Mouse (Mus musculus) intestine, embryonic 16.5 days (tissue): ENCODE data around the gene Hip1. TPM values are rescaled to one million over a fixed set of nuclear protein-coding genes. Genes with fewer than 3 reads are reported as not detected.
"Not testable (repeated sequence)": the region's sequence is repeated elsewhere in the genome, so short reads cannot be mapped to it uniquely, and the experiment has no call there.

ENCODE experiments used
- ATAC-seq: fragments of 200-750 bp; cut with Nextera tagmentation; 2 replicates; pipeline ENCODE4 v1.8.0; 2017; ENCODE audit warnings: moderate TSS enrichment, moderate library complexity
- H3K27ac ChIP-seq: fragments of 300-500 bp; sonication (generic); 2 replicates; pipeline ENCODE4 v1.5.1; 2014; ENCODE audit warnings: mild to moderate bottlenecking, low read length
- H3K27me3 ChIP-seq: fragments of 300-500 bp; sonication (generic); replicated peaks from 2 replicates; pipeline ENCODE4 v1.6.1; 2014; ENCODE audit warnings: low read length, control low read depth, mixed read lengths; ENCODE audit not compliant: control insufficient read depth, insufficient read depth
- H3K36me3 ChIP-seq: fragments of 300-500 bp; sonication (generic); 2 replicates; pipeline ENCODE4 v1.6.1; 2014; ENCODE audit warnings: low read length, control low read depth; ENCODE audit not compliant: control insufficient read depth, insufficient read depth
- H3K4me1 ChIP-seq: fragments of 300-500 bp; sonication (generic); 2 replicates; pipeline ENCODE4 v1.6.1; 2014; ENCODE audit warnings: low read length, control low read depth, mixed read lengths; ENCODE audit not compliant: control insufficient read depth, insufficient read depth
- H3K4me2 ChIP-seq: fragments of 300-500 bp; sonication (generic); 2 replicates; pipeline ENCODE4 v1.6.1; 2014; ENCODE audit warnings: low read depth, low read length, control low read depth
- H3K4me3 ChIP-seq: fragments of 300-500 bp; sonication (generic); 2 replicates; pipeline ENCODE4 v1.5.1; 2014; ENCODE audit warnings: mild to moderate bottlenecking, low read length
- H3K9ac ChIP-seq: fragments of 300-500 bp; sonication (generic); 2 replicates; pipeline ENCODE4 v1.6.1; 2014; ENCODE audit warnings: low read depth, low read length
- H3K9me3 ChIP-seq: fragments of 300-500 bp; sonication (generic); 2 replicates; pipeline ENCODE4 v1.6.1; 2016; ENCODE audit warnings: low read length, control low read depth; ENCODE audit not compliant: control insufficient read depth
- WGBS: fragments of 180-500 bp; shearing (Covaris S2); extraction: QIAGEN DNeasy Blood & Tissue Kit; methylation state at CpG from one replicate; pipeline ENCODE4 v1.1.7; 2014; 5-methylcytosine and 5-hydroxymethylcytosine counted together
- polyA plus RNA-seq: library from polyadenylated mRNA; unstranded; fragments of >200 nt; fragmentation: Nextera tagmentation; extraction: Ambion mirVana; gene quantifications from 2 replicates; pipeline ENCODE4 v1.2.1, GENCODE M21; 2015

Gene Hip1
- polyA plus RNA-seq, 1 experiment from 2014 or later: 15.0 TPM

DNA sequence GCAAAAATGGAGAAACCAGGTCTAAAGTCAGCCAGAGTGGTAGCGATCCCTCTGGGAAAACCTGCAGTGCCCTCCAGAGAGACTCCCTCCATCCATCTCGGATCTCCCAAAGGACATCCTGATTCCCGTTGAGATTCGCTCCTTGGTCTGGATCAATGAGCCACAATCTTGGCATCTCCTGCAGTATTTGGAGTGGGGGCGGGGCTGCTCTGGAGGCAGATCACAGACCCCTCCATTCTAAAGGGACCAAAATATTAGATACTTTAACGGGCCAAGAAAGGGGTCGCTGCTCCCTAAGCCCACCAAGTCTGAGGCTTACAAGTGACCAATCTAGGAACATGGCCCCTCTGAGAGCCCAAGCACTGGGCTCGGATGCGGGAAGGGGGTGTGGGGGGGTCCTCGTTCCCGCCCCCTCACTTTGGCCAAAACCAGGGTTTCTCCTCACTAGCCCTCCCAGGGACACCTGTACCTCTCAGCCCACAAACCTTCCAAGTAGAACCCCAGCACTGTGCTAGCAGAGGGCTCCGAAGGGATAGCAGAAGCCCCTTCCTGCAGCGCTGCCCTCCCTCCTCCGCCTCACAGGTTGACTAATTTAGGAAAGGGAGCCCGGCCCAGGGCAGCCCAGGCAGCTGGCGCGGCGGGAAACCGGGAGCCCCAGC lies 56.6 kb downstream of the Hip1 start:
- no peaks in the 10 kb centered on the region for H3K36me3 ChIP-seq
- no peaks in the 10 kb centered on the region for H3K27me3 ChIP-seq
- peak overlapping the region; percentile 70 for H3K4me3 ChIP-seq
- peaks cover 15% of the 10 kb centered on the region for H3K4me1 ChIP-seq
- 1% methylated on average over 19 of the region's 19 CpGs for WGBS
- no peaks in the 10 kb centered on the region for H3K9me3 ChIP-seq
- peak overlapping the region; percentile 74 for H3K9ac ChIP-seq
- peak overlapping the region; percentile 90 for H3K4me2 ChIP-seq
- peak overlapping the region; percentile 90 for H3K27ac ChIP-seq
- ATAC-seq: peak; percentile 5; the same call in 1 of the 2 replicates

GRCm38 (mm10) chr5:135485289-135485688 lies 59.6 kb downstream of the Hip1 start:
- 0 out of 2 replicates have a peak, but pooled peaks cover 3% of the 10 kb centered on the region for H3K9me3 ChIP-seq
- WGBS: 50% methylated on average over 3 of the region's 3 CpGs
- no peak overlapping the region for H3K27ac ChIP-seq
- no peaks in the 10 kb centered on the region for H3K27me3 ChIP-seq
- H3K36me3 ChIP-seq: no peaks in the 10 kb centered on the region
- no peak for ATAC-seq
- H3K4me3 ChIP-seq: no peak overlapping the region
- H3K4me1 ChIP-seq: peaks cover 15% of the 10 kb centered on the region
- H3K9ac ChIP-seq: no peak overlapping the region
- no peak overlapping the region for H3K4me2 ChIP-seq

GRCm38 (mm10) chr5:135483865-135484264 lies 61.1 kb downstream of the Hip1 start:
- H3K9me3 ChIP-seq, ATAC-seq, H3K36me3 ChIP-seq, H3K4me3 ChIP-seq, H3K27ac ChIP-seq, H3K27me3 ChIP-seq, H3K9ac ChIP-seq, H3K4me2 ChIP-seq, H3K4me1 ChIP-seq: not testable (repeated sequence)
- 94% methylated on average over 6 of the region's 6 CpGs for WGBS

DNA sequence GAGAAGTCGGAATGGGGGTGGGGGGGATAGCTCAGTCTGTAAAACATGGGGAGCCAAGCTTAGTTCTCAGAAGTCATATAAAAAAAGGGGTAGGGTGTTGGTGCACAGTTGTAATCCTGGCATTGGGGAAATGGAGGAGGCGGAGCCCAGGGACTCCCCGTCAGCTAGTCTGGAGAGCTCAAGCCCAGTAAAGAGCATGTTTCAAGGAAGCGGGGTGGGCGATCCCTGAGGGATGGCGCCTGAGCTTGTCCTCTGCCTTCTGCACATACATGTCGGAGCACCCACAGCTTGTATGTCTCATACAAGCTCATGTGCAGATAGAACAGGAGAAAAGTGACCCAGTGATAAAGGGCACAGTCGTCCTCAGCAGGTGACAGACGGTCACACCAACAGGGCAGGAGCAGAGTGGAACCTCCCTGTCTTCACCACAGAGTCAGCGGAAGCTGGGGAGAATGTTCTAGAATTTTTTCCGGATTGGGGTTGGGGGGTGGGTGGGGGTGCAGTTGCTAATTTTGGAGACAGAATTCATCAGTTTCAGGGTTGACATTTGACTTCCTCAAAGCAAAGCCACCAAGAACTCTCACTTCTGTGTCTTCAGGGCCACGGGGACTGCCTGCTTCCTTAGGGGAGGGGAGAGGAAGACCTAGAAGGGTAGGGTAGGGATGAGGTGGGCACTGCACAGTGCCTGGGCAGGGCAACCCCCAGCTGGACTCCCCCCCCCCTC lies 65.9 kb downstream of the Hip1 start:
- 81% methylated on average over 12 of the region's 12 CpGs for WGBS
- H3K4me3 ChIP-seq: no peak overlapping the region
- H3K27me3 ChIP-seq: no peaks in the 10 kb centered on the region

GRCm38 (mm10) chr5:135476199-135476598 lies 68.7 kb downstream of the Hip1 start:
- Histone ChIP-seq H3K4me2 (no peak overlapping the region), H3K27me3 (no peaks in the 10 kb centered on the region), H3K36me3 (no peaks in the 10 kb centered on the region), H3K9ac (no peak overlapping the region), H3K9me3 (no peaks in the 10 kb centered on the region), H3K27ac (no peak overlapping the region), H3K4me3 (no peak overlapping the region), H3K4me1 (no peaks in the 10 kb centered on the region)
- 81% methylated on average over 5 of the region's 5 CpGs for WGBS
- no peak for ATAC-seq

More for the DNA sequence above, 65.9 kb downstream of the Hip1 start:
- Histone ChIP-seq H3K4me1 (no peaks in the 10 kb centered on the region), H3K4me2 (no peak overlapping the region), H3K36me3 (no peaks in the 10 kb centered on the region), H3K27ac (no peak overlapping the region), H3K9me3 (0 out of 2 replicates have a peak, but pooled peaks cover 3% of the 10 kb centered on the region), H3K9ac (no peak overlapping the region)
- ATAC-seq: no peak

- Histone ChIP-seq H3K27me3 (no peaks in the 10 kb centered on the region), H3K9me3 (no peaks in the 10 kb centered on the region), H3K36me3 (no peaks in the 10 kb centered on the region), H3K9ac (no peak overlapping the region), H3K27ac (no peak overlapping the region), H3K4me1 (no peaks in the 10 kb centered on the region), H3K4me3 (no peak overlapping the region), H3K4me2 (no peak overlapping the region)
- ATAC-seq: no peak
- 80% methylated on average over 6 of the region's 6 CpGs for WGBS
Measured at GRCm38 (mm10) chr5:135472405-135472804, 72.5 kb downstream of the Hip1 start.

DNA sequence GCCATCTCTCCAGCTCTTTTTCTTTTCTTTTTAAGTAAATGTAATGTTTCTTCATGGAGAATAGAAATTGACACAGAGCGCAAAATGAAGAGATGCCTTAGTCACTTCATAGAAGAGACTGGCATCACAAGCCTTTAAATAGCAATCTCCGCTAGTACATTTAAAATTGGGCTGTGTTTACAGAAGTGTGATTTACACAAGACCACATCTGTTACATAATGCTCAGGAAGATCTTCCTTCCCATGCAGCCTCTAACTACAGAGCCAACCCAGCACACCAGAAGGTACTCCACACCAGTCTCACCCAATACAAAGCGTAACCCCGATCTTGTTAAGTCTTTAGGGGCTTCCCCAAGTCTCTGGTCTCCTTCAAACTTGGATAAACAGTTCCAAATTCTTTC lies 73.2 kb downstream of the Hip1 start:
- Histone ChIP-seq H3K27ac (no peak overlapping the region), H3K9me3 (no peaks in the 10 kb centered on the region), H3K9ac (no peak overlapping the region), H3K27me3 (no peaks in the 10 kb centered on the region), H3K4me3 (no peak overlapping the region), H3K4me2 (no peak overlapping the region), H3K36me3 (no peaks in the 10 kb centered on the region), H3K4me1 (no peaks in the 10 kb centered on the region)
- 89% methylated on average over 4 of the region's 4 CpGs for WGBS
- no peak for ATAC-seq

- Histone ChIP-seq H3K4me1 (no peaks in the 10 kb centered on the region; the same call in 1 of the 2 replicates), H3K9me3 (no peaks in the 10 kb centered on the region), H3K27ac (no peak overlapping the region), H3K9ac (no peak overlapping the region), H3K36me3 (no peaks in the 10 kb centered on the region), H3K4me3 (no peak overlapping the region), H3K27me3 (no peaks in the 10 kb centered on the region), H3K4me2 (no peak overlapping the region)
- ATAC-seq: no peak
- WGBS: 95% methylated on average over 6 of the region's 6 CpGs
Measured at GRCm38 (mm10) chr5:135468280-135468679, 76.6 kb downstream of the Hip1 start.

GRCm38 (mm10) chr5:135465833-135466291 lies 79.1 kb downstream of the Hip1 start:
- ATAC-seq: peak; percentile 40; the same call in 1 of the 2 replicates
- no peak overlapping the region for H3K4me3 ChIP-seq
- no peaks in the 10 kb centered on the region; the same call in 1 of the 2 replicates for H3K4me1 ChIP-seq
- H3K36me3 ChIP-seq: no peaks in the 10 kb centered on the region
- no peak overlapping the region for H3K4me2 ChIP-seq
- peak overlapping the region; percentile 63 for H3K27ac ChIP-seq
- no peak overlapping the region for H3K9ac ChIP-seq
- no peaks in the 10 kb centered on the region for H3K9me3 ChIP-seq
- 63% methylated on average over 7 of the region's 7 CpGs for WGBS
- H3K27me3 ChIP-seq: no peaks in the 10 kb centered on the region
